Mouse (Mus musculus): ENCODE results near the gene Stap2. TPM values are rescaled to one million over a fixed set of nuclear protein-coding genes. Genes with fewer than 3 reads are reported as not detected.

Stap2 gene
- polyA plus RNA-seq, 1 experiment from 2014 or later: 6.1 TPM

DNA sequence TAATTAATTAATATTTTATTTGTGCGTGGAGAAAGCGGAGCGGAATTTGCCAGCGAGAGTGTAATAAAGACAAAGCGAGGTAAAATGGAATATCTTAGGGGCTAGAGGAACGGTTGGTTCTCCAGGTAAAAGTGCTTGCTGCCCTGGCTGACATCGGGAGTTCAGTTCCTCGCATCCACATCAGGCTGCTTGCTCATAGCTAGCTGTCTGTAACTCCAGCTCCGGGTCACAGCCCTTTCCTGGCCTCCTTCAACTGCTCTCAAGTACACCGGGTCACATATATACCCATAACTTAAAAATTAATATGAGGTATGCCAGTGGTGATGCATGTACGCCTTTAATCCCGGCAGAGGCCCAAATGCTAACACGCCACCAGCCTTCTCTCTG, 31.5 kb upstream of the Stap2 start:
- H3K9me3 ChIP-seq (replicated peaks; ENCODE audit: control insufficient read depth, low read length): no peaks in the 10 kb centered on the region
- ATAC-seq (replicated peaks; ENCODE audit: insufficient number of reproducible peaks, low FRiP score, low TSS enrichment, low read depth) (peak; percentile 35; the same call in 1 of the 2 replicates), DNase-seq (ENCODE audit: low spot score) (no peak)
- H3K36me3 ChIP-seq (replicated peaks; ENCODE audit: control insufficient read depth, insufficient read depth, low read depth, low read length): no peaks in the 10 kb centered on the region
- H3K4me2 ChIP-seq (ENCODE audit: low read depth, low read length): peak overlapping the region; percentile 24; the same call in 1 of the 2 replicates
- H3K27ac ChIP-seq (replicated peaks; ENCODE audit: low read depth, low read length): no peak overlapping the region
- peak overlapping the region; percentile 22 for H3K4me3 ChIP-seq (ENCODE audit: low read depth, low read length)
- H3K27me3 ChIP-seq (ENCODE audit: control insufficient read depth, insufficient read depth, low read length): no peaks in the 10 kb centered on the region
- WGBS: 37% methylated on average over 13 of the region's 13 CpGs
- H3K4me1 ChIP-seq (ENCODE audit: control insufficient read depth, insufficient read depth, low read length): no peaks in the 10 kb centered on the region
- peak overlapping the region; percentile 59 for H3K9ac ChIP-seq (replicated peaks; ENCODE audit: low read length)

DNA sequence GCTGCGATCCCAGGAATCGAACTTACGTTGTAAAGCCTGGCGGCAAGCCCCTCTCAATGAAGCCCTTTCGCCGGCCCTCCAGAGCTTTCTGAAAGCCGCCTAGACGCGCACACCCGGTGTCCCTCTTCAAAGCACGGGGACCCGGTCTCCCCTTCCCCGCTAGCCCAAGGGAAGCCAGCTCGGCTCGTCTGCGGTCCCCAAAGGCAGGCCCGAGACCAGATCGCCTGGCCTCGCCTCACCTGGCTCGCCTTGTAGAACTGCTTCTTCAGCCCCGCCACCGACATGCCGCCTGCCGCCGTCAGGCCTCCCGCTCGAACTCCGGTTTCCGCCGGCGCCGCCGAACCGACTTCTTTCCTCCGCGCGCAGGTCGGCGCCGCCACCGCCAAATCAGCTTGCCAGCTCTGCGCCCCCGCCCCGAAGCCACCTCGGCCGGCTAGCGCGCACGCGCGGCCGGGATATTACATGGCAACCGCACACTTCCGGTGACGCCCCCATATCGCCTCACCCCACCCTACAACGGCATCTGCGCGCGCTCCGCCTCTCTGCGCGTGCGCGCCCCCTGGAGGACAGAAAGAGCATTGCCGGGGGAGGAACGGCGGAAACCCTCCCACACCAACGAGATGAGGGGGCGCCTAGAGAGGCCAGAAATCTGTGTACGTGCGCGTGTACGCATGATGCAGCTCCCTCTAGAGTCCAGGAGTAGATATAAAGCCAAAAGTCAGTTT, 31.0 kb upstream of the Stap2 start, which contains the start of gene Sh3gl1:
Gene Sh3gl1 (minus strand): TSS at position 460 of the 725 bp plus-strand sequence.
- under 1% methylated on average over 74 of the region's 74 CpGs for WGBS
- Histone ChIP-seq H3K9ac (replicated peaks; ENCODE audit: low read length) (peak within 1 kb of the TSS; percentile 92), H3K36me3 (replicated peaks; ENCODE audit: control insufficient read depth, insufficient read depth, low read depth, low read length) (no peaks in the 10 kb centered on the region), H3K4me3 (ENCODE audit: low read depth, low read length) (peak within 1 kb of the TSS; percentile 87), H3K9me3 (replicated peaks; ENCODE audit: control insufficient read depth, low read length) (no peaks in the 10 kb centered on the region), H3K4me2 (ENCODE audit: low read depth, low read length) (peak within 1 kb of the TSS; percentile 58), H3K27ac (replicated peaks; ENCODE audit: low read depth, low read length) (peak within 1 kb of the TSS; percentile 76), H3K27me3 (ENCODE audit: control insufficient read depth, insufficient read depth, low read length) (no peaks in the 10 kb centered on the region), H3K4me1 (ENCODE audit: control insufficient read depth, insufficient read depth, low read length) (no peaks in the 10 kb centered on the region)
- peak; percentile 97 for DNase-seq (ENCODE audit: low spot score)
- peak; percentile 88 for ATAC-seq (replicated peaks; ENCODE audit: insufficient number of reproducible peaks, low FRiP score, low TSS enrichment, low read depth)

DNA sequence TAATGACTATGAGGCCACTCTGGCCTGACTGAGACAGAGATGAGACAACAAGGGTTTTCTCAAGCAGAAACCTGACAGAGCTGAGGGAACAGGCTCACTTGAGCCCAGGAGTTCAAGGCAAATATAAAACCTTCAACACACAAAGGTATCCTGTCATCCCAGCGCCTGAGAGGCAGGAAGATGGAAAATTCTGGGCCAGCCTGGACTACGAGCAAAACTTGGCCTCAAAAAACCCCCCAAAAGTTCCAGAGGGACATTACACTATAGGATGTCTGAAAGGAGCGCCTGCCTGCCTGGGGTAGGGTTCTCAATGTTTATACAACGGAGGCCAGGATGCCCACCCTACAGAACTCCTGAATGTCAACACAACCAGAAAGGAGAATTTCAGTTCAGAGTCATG, 29.8 kb upstream of the Stap2 start:
- Histone ChIP-seq H3K27ac (replicated peaks; ENCODE audit: low read depth, low read length) (no peak overlapping the region), H3K4me2 (ENCODE audit: low read depth, low read length) (peak overlapping the region; percentile 58), H3K4me1 (ENCODE audit: control insufficient read depth, insufficient read depth, low read length) (no peaks in the 10 kb centered on the region), H3K36me3 (replicated peaks; ENCODE audit: control insufficient read depth, insufficient read depth, low read depth, low read length) (no peaks in the 10 kb centered on the region), H3K9ac (replicated peaks; ENCODE audit: low read length) (peak overlapping the region; percentile 92), H3K27me3 (ENCODE audit: control insufficient read depth, insufficient read depth, low read length) (no peaks in the 10 kb centered on the region), H3K9me3 (replicated peaks; ENCODE audit: control insufficient read depth, low read length) (no peaks in the 10 kb centered on the region), H3K4me3 (ENCODE audit: low read depth, low read length) (peak overlapping the region; percentile 87)
- ATAC-seq (replicated peaks; ENCODE audit: insufficient number of reproducible peaks, low FRiP score, low TSS enrichment, low read depth) (no peak), DNase-seq (ENCODE audit: low spot score) (no peak)
- 83% methylated on average over 4 of the region's 4 CpGs for WGBS

DNA sequence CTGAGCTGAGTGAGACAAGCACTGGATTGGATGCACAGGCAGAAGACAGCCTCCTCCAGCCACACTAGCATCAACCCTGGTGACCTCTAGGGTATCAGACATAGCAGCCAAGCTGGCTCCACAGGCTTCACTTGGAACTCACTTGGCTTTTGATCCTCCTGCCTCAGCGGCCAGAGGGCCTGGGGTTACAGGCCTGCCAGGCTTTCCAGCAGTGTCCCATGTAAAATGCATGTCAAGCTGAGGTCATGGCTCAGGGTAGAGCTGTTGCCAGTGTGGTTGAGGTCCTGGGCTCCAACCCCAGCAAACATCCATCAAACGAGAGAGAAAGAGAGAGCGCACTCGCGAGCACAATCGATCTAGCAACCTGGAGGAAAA, 29.3 kb upstream of the Stap2 start:
- no peak overlapping the region for H3K4me3 ChIP-seq (ENCODE audit: low read depth, low read length)
- no peak overlapping the region; the same call in 1 of the 2 replicates for H3K9ac ChIP-seq (replicated peaks; ENCODE audit: low read length)
- no peak for ATAC-seq (replicated peaks; ENCODE audit: insufficient number of reproducible peaks, low FRiP score, low TSS enrichment, low read depth)
- no peaks in the 10 kb centered on the region for H3K36me3 ChIP-seq (replicated peaks; ENCODE audit: control insufficient read depth, insufficient read depth, low read depth, low read length)
- H3K27me3 ChIP-seq (ENCODE audit: control insufficient read depth, insufficient read depth, low read length): no peaks in the 10 kb centered on the region
- WGBS: 88% methylated on average over 6 of the region's 6 CpGs
- H3K27ac ChIP-seq (replicated peaks; ENCODE audit: low read depth, low read length): no peak overlapping the region
- no peaks in the 10 kb centered on the region for H3K4me1 ChIP-seq (ENCODE audit: control insufficient read depth, insufficient read depth, low read length)
- no peak for DNase-seq (ENCODE audit: low spot score)
- H3K9me3 ChIP-seq (replicated peaks; ENCODE audit: control insufficient read depth, low read length): no peaks in the 10 kb centered on the region
- H3K4me2 ChIP-seq (ENCODE audit: low read depth, low read length): no peak overlapping the region

DNA sequence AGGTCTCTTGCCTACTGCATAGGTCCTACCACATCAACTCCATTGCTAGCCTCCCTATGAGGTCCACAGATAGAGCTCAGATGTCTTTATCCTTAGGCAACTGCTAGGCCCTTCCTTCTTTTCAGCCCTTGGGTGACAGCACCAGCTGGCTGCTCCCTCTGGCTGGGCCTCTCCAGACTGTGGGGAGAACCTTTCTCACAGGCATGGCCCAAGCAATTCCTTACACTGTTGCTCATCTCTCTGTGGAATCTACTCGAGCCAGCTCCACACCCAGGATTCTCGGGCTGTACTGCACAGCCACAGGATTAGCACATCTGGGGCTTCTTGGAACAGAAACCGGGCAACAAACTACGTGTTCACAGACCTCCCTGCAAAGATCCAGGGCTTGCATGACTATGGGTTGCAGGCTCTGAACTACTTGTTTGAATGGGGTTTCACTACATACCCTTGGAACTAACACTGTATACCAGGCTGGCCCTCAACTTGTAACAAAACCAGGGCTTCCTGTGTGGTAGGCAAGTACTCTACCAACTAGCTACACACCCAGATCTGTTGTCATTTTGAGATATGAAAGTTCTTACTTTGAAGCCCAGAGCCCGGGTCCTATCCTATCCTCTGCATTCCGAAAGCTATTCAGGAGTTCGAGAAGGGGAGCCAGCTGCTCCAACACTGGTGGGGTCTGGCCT, 28.8 kb upstream of the Stap2 start:
- no peak overlapping the region; the same call in 1 of the 2 replicates for H3K9ac ChIP-seq (replicated peaks; ENCODE audit: low read length)
- ATAC-seq (replicated peaks; ENCODE audit: insufficient number of reproducible peaks, low FRiP score, low TSS enrichment, low read depth) (no peak), DNase-seq (ENCODE audit: low spot score) (no peak)
- no peaks in the 10 kb centered on the region for H3K4me1 ChIP-seq (ENCODE audit: control insufficient read depth, insufficient read depth, low read length)
- H3K36me3 ChIP-seq (replicated peaks; ENCODE audit: control insufficient read depth, insufficient read depth, low read depth, low read length): 0 out of 2 replicates have a peak, but pooled peaks cover 2% of the 10 kb centered on the region
- no peak overlapping the region for H3K4me2 ChIP-seq (ENCODE audit: low read depth, low read length)
- no peaks in the 10 kb centered on the region for H3K9me3 ChIP-seq (replicated peaks; ENCODE audit: control insufficient read depth, low read length)
- no peak overlapping the region for H3K27ac ChIP-seq (replicated peaks; ENCODE audit: low read depth, low read length)
- H3K27me3 ChIP-seq (ENCODE audit: control insufficient read depth, insufficient read depth, low read length): no peaks in the 10 kb centered on the region
- 89% methylated on average over 7 of the region's 7 CpGs for WGBS
- no peak overlapping the region for H3K4me3 ChIP-seq (ENCODE audit: low read depth, low read length)

DNA sequence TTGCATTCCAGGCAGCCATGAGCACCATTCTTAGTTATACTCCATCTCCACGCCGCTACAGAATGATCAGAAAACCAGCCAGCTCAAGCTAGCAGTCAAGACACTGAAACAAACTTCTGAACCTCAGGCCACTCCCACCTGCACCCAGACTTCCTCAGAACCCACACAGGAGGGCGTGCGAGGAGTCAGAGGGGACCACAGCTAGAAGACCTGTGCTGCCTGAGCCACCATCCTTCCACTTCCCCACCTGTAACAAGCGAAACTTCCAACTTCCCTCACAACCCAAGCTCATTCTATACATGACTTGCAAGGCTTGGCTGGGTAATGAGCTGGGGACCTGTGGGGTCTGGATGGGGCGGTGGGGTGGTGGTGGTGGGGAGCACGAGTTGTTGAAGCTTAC, 27.4 kb upstream of the Stap2 start:
- no peak for DNase-seq (ENCODE audit: low spot score)
- H3K4me1 ChIP-seq (ENCODE audit: control insufficient read depth, insufficient read depth, low read length): no peaks in the 10 kb centered on the region
- no peak overlapping the region for H3K9ac ChIP-seq (replicated peaks; ENCODE audit: low read length)
- H3K4me2 ChIP-seq (ENCODE audit: low read depth, low read length): no peak overlapping the region
- no peak overlapping the region for H3K27ac ChIP-seq (replicated peaks; ENCODE audit: low read depth, low read length)
- no peaks in the 10 kb centered on the region for H3K9me3 ChIP-seq (replicated peaks; ENCODE audit: control insufficient read depth, low read length)
- H3K4me3 ChIP-seq (ENCODE audit: low read depth, low read length): no peak overlapping the region
- H3K27me3 ChIP-seq (ENCODE audit: control insufficient read depth, insufficient read depth, low read length): no peaks in the 10 kb centered on the region
- H3K36me3 ChIP-seq (replicated peaks; ENCODE audit: control insufficient read depth, insufficient read depth, low read depth, low read length): peaks cover 5% of the 10 kb centered on the region; the same call in 1 of the 2 replicates
- WGBS: 74% methylated on average over 7 of the region's 7 CpGs
- ATAC-seq (replicated peaks; ENCODE audit: insufficient number of reproducible peaks, low FRiP score, low TSS enrichment, low read depth): no peak

DNA sequence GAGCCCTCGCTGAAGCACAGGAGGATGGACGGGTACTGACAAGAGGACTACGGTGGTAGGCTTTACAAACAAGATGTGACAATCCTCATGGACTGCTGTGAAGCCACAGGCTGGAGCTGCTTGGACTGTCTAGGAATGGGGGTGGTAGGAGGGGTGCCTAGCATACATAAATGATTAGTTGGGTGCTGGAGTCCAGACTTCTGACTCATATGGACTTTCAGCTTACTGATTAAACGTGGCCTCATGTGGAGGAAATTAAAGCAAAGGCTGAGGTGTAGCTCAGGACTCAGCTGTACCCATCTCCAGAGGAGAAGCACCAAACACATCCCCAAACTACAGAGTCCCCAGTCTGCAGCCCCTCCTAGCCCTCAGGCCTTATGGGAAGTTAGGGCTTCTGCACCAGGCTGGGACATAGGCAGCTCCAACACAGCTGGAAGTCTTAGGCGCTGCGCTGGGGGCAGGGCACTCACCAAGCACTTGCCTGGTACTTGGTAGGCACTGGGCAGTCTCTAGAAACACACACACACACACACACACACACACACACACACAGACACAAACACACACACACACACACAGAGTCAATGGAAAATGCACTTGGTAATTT, 26.8 kb upstream of the Stap2 start:
- Histone ChIP-seq H3K9ac (replicated peaks; ENCODE audit: low read length) (no peak overlapping the region), H3K36me3 (replicated peaks; ENCODE audit: control insufficient read depth, insufficient read depth, low read depth, low read length) (peaks cover 5% of the 10 kb centered on the region; the same call in 1 of the 2 replicates)

DNA sequence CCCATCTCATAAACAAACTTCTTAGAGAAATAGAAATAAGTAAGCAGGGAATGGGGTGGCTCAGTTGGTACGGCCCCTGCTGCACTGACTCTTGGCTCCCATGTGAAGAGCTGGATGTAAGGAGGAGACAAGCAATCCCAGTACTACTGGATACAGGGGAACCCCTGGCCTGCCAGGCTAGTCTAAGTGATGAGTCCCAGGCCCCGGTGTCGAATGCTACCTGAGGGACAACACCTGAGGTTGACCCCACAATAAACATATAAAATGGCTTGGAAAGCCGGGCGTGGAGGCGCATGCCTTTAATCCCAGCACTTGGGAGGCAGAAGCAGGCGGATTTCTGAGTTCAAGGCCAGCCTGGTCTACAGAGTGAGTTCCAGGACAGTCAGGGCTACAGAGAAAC, 26.0 kb upstream of the Stap2 start:
- WGBS: 94% methylated on average over 7 of the region's 7 CpGs
- no peaks in the 10 kb centered on the region for H3K4me1 ChIP-seq (ENCODE audit: control insufficient read depth, insufficient read depth, low read length)
- no peak for DNase-seq (ENCODE audit: low spot score)
- H3K4me2 ChIP-seq (ENCODE audit: low read depth, low read length): no peak overlapping the region
- ATAC-seq (replicated peaks; ENCODE audit: insufficient number of reproducible peaks, low FRiP score, low TSS enrichment, low read depth): no peak
- no peak overlapping the region for H3K9ac ChIP-seq (replicated peaks; ENCODE audit: low read length)
- no peak overlapping the region for H3K27ac ChIP-seq (replicated peaks; ENCODE audit: low read depth, low read length)
- H3K27me3 ChIP-seq (ENCODE audit: control insufficient read depth, insufficient read depth, low read length): no peaks in the 10 kb centered on the region
- peaks cover 5% of the 10 kb centered on the region; the same call in 1 of the 2 replicates for H3K36me3 ChIP-seq (replicated peaks; ENCODE audit: control insufficient read depth, insufficient read depth, low read depth, low read length)
- H3K4me3 ChIP-seq (ENCODE audit: low read depth, low read length): no peak overlapping the region
- no peaks in the 10 kb centered on the region for H3K9me3 ChIP-seq (replicated peaks; ENCODE audit: control insufficient read depth, low read length)

More for the DNA sequence above, 26.8 kb upstream of the Stap2 start:
- Histone ChIP-seq H3K4me1 (ENCODE audit: control insufficient read depth, insufficient read depth, low read length) (no peaks in the 10 kb centered on the region), H3K27me3 (ENCODE audit: control insufficient read depth, insufficient read depth, low read length) (no peaks in the 10 kb centered on the region), H3K4me2 (ENCODE audit: low read depth, low read length) (no peak overlapping the region), H3K4me3 (ENCODE audit: low read depth, low read length) (no peak overlapping the region), H3K27ac (replicated peaks; ENCODE audit: low read depth, low read length) (no peak overlapping the region), H3K9me3 (replicated peaks; ENCODE audit: control insufficient read depth, low read length) (no peaks in the 10 kb centered on the region)
- WGBS: 70% methylated on average over 6 of the region's 6 CpGs
- ATAC-seq (replicated peaks; ENCODE audit: insufficient number of reproducible peaks, low FRiP score, low TSS enrichment, low read depth) (no peak), DNase-seq (ENCODE audit: low spot score) (no peak)

All from embryonic facial prominence, embryonic 11.5 days (tissue).